Mouse (Mus musculus) kidney, adult 2 months (tissue): ENCODE results near the gene C130032M10Rik.

Source experiments
- CTCF ChIP-seq: fragments of 200-500 bp; conservative IDR thresholded peaks from 2 replicates; pipeline ENCODE4 v1.5.1; 2011; ENCODE audit warnings: low read depth, mild to moderate bottlenecking, control low read depth, low read length, moderate library complexity, mixed read lengths; ENCODE audit not compliant: insufficient read depth, insufficient read length
- POLR2A ChIP-seq: fragments of 200-500 bp; IDR thresholded peaks from one replicate; pipeline ENCODE4 v1.6.1; 2011; ENCODE audit warnings: low read depth, low read length, control low read depth

DNA sequence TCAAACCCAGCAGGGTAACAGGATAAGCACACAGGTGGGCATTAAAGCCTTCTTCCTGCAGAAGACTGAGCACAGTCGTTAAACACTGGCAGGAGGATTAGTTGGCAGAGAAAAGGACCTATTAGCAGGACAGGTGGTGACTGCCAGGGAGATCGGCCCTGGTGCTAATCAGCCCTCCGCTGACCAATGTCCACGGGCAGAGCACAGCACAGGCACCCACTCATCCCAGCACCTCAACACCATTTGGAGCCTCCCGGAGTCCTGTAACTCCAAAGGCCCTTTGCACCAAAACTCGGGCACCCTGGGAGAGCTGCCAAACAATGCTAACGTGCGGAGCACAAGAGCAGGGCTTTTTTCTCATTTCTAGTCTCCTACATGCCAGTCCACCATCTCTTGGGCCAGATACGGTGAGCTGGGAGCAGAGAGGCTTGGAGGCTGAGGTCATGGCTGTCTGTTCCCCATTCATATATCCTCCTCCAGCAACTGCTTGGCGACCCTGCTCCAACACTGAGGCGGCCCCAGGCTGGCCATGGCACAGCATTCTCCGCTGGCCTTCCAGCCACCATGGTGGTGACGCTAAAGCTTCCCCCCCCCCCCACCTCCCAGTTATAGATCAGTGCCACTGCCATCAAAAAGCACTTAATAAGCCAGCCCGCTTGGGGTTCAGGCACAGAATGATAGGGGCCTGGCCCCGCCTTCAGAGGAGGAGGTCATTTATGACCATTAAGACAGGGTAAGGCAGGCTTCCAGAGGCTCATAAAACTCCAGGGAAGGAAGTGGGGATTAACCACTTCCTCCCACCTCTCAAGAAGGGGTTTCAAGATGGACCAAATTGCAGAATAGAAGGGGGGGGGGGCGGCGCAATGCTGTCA, 28.6 kb downstream of the C130032M10Rik start:
- TF ChIP-seq POLR2A (no peak), CTCF (no peak)
